Mouse (Mus musculus) thymus, adult 2 months (tissue): ENCODE results near the gene Sugt1. TPM values are rescaled to one million over a fixed set of nuclear protein-coding genes. Genes with fewer than 3 reads are reported as not detected.
A peak's percentile ranks its signal among the peaks of the same experiment; 100 is the strongest.

Experiments
- DNase-seq: peaks from one replicate; pipeline ENCODE4 v3.0.0; 2021
- H3K27ac ChIP-seq: fragments of 200-500 bp; 2 replicates; pipeline ENCODE4 v1.5.1; 2012; ENCODE audit warnings: low read length, control low read depth; ENCODE audit not compliant: control insufficient read depth, insufficient read depth
- H3K27me3 ChIP-seq: fragments of 200-500 bp; 2 replicates; pipeline ENCODE4 v1.6.1; 2012; ENCODE audit warnings: mild to moderate bottlenecking, low read length, moderate library complexity, mixed read lengths; ENCODE audit not compliant: control insufficient read depth, insufficient read depth
- H3K36me3 ChIP-seq: fragments of 200-500 bp; 2 replicates; pipeline ENCODE4 v1.6.1; 2012; ENCODE audit warnings: mild to moderate bottlenecking, low read length, moderate library complexity; ENCODE audit not compliant: control insufficient read depth, insufficient read depth
- H3K4me1 ChIP-seq: fragments of 200-500 bp; replicated peaks from 2 replicates; pipeline ENCODE4 v1.6.1; 2012; ENCODE audit warnings: low read length; ENCODE audit not compliant: control insufficient read depth, insufficient read depth
- H3K4me3 ChIP-seq: fragments of 200-500 bp; 2 replicates; pipeline ENCODE4 v1.5.1; 2012; ENCODE audit warnings: mild to moderate bottlenecking, low read length, control low read depth, moderate library complexity; ENCODE audit not compliant: control insufficient read depth, insufficient read depth
- CTCF ChIP-seq: fragments of 200-500 bp; IDR thresholded peaks from 2 replicates; pipeline ENCODE4 v1.5.1; 2012; ENCODE audit warnings: mild to moderate bottlenecking, control low read depth, low read length, moderate library complexity, borderline replicate concordance; ENCODE audit not compliant: control insufficient read depth, poor library complexity, insufficient read depth; ENCODE audit errors: extremely low read depth
- POLR2A ChIP-seq: fragments of 200-500 bp; IDR thresholded peaks from 2 replicates; pipeline ENCODE4 v1.6.1; 2012; ENCODE audit warnings: mild to moderate bottlenecking, low read length, control low read depth, moderate library complexity; ENCODE audit not compliant: control insufficient read depth, poor library complexity, insufficient read depth; ENCODE audit errors: extremely low read depth
- WGBS: fragments of 180-500 bp; shearing (Covaris S2); methylation state at CpG from one replicate; pipeline ENCODE4 v1.1.7; 2018; 5-methylcytosine and 5-hydroxymethylcytosine counted together
- polyA plus RNA-seq: library from polyadenylated mRNA; depleted of rRNA; stranded (reverse); fragments of >200 nt; gene quantifications from 2 replicates; pipeline ENCODE4 v1.2.3, GENCODE M21; 2012

The Sugt1 gene
- polyA plus RNA-seq, 1 experiment: 10.2 TPM

DNA sequence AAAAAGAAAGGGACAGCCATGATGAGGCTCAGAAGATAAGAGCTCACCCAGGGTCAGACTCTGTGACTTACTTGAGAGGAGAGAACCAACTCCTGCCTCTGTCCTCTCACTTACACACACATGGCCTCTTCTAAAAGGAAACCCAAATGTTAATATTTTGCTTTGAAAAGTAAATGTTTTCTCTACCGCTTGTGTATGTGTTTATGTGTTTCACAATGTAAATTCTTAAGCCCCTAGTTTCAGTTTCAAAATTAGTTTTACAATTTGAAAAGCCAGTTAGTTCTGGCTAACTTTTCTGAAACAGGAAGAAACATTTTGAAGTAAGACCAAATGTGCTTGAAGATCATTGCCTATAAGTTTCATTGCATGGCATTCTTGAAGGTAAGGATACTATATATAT lies 29.7 kb upstream of the Sugt1 start:
- WGBS: 90% methylated on average over 1 of the region's 1 CpGs
- Histone ChIP-seq H3K4me1 (peaks cover 6% of the 10 kb centered on the region; the same call in 1 of the 2 replicates), H3K27ac (no peak overlapping the region), H3K27me3 (no peaks in the 10 kb centered on the region), H3K4me3 (no peak overlapping the region), H3K36me3 (peaks cover 35% of the 10 kb centered on the region)
- no peak for TF ChIP-seq POLR2A
- TF ChIP-seq CTCF: no peak
- no peak for DNase-seq

DNA sequence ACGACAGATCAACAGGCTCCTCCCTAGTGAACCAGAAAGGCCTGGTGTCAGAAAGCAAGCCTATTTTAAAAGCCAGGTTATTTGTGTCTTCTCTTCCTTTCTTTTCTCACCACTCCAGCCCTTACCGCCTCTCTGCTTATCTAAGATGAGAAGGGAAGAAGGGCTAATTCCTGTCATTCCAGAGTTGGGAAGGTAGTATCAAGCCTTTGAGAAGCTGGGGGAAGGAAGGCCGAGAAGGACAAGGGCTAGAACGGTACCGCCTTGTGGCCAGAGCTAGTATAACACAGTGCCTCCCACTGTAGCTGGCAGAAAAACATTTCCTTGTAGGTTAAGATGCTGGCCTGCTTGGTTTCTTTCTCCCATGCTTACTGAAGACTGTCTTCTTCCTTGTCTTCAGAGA lies 24.7 kb upstream of the Sugt1 start:
- no peak overlapping the region for H3K27ac ChIP-seq

DNA sequence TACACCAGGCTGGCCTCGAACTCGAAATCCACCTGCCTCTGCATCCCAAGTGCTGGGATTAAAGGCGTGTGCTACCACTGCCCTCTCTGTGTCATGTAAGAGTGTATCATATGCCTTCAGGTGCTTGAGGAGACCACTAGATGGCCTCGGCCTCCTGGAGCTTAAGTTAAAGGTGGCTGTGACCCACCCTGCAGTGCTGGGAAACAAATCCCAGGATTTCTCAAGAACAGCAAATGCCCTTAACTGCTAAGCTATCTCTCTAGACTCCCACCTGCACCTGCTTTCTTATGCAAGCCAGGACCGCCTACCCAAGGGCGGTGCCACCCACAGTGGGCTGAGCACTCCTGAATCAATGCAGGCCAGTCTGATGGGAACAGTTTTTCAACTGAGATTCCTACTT lies 22.7 kb upstream of the Sugt1 start:
- Histone ChIP-seq H3K4me3 (no peak overlapping the region), H3K27ac (no peak overlapping the region), H3K27me3 (no peaks in the 10 kb centered on the region), H3K36me3 (peaks cover 91% of the 10 kb centered on the region), H3K4me1 (no peaks in the 10 kb centered on the region)
- no peak for DNase-seq
- TF ChIP-seq CTCF (no peak), POLR2A (no peak)
- 91% methylated on average over 6 of the region's 6 CpGs for WGBS

More for the DNA sequence above, 24.7 kb upstream of the Sugt1 start:
- no peak overlapping the region for H3K4me3 ChIP-seq
- H3K27me3 ChIP-seq: no peaks in the 10 kb centered on the region
- DNase-seq: peak; percentile 55
- H3K4me1 ChIP-seq: peaks cover 2% of the 10 kb centered on the region; the same call in 1 of the 2 replicates
- WGBS: 52% methylated on average over 5 of the region's 5 CpGs
- TF ChIP-seq POLR2A: no peak
- no peak for TF ChIP-seq CTCF
- H3K36me3 ChIP-seq: peaks cover 71% of the 10 kb centered on the region

DNA sequence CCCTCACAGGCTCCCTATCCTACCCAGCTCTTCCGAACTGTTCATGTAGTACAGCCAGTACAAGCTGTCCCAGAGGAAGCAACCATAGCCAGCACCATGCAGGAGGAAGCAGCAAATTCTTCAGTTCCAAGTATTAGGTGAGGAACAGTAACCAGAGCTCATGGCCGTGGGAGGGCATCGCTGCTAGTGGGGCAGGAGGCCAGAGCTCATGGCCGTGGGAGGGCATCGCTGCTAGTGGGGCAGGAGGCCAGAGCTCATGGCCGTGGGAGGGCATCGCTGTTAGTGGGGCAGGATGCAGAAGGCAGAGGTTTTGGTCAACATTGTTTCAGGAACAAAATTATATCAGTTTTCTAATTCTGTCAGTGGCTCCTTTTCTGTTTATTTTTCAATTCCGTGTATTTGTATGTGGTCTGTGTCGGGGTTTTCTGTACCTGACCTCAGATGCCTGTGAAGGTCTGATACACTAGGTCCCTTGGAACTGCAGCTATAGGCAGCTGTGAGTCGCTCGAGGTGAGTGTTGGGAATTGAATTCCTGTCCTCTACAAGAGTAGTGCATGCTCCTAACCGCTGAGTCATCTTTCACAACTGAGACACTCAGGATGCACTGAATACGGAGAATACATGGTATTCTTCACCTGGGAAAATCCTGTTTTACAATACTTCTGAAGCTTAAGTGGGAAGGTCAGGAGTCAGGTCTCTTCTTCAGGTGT lies 13.9 kb upstream of the Sugt1 start:
- peaks cover 88% of the 10 kb centered on the region for H3K36me3 ChIP-seq
- H3K27me3 ChIP-seq: no peaks in the 10 kb centered on the region
- 94% methylated on average over 13 of the region's 13 CpGs for WGBS
- no peak overlapping the region for H3K27ac ChIP-seq
- TF ChIP-seq POLR2A: no peak
- TF ChIP-seq CTCF: no peak
- DNase-seq: no peak
- no peaks in the 10 kb centered on the region for H3K4me1 ChIP-seq
- H3K4me3 ChIP-seq: no peak overlapping the region

DNA sequence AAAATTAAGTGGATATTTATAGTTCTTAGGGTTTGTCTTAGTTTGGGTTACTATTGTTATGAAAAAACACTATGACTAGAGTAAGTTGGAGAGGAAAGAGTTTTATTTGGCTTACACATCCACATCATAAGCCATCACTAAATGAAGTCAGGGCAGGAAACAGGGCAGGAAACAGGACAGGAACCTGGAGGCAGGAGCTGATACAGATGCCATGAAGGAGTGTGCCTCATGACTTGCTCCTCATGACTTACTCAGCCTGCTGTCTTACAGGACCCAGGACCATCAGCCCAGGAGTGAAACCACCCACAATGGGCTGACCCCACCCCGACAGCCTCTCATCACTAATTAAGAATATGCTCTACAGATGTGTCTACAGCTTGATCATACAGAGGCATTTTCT lies 13.1 kb upstream of the Sugt1 start:
- H3K27me3 ChIP-seq: no peaks in the 10 kb centered on the region
- 100% methylated on average over 1 of the region's 1 CpGs for WGBS
- DNase-seq: no peak
- H3K36me3 ChIP-seq: peaks cover 88% of the 10 kb centered on the region
- H3K4me3 ChIP-seq: no peak overlapping the region
- TF ChIP-seq POLR2A: no peak
- TF ChIP-seq CTCF: no peak
- no peaks in the 10 kb centered on the region for H3K4me1 ChIP-seq
- no peak overlapping the region for H3K27ac ChIP-seq

DNA sequence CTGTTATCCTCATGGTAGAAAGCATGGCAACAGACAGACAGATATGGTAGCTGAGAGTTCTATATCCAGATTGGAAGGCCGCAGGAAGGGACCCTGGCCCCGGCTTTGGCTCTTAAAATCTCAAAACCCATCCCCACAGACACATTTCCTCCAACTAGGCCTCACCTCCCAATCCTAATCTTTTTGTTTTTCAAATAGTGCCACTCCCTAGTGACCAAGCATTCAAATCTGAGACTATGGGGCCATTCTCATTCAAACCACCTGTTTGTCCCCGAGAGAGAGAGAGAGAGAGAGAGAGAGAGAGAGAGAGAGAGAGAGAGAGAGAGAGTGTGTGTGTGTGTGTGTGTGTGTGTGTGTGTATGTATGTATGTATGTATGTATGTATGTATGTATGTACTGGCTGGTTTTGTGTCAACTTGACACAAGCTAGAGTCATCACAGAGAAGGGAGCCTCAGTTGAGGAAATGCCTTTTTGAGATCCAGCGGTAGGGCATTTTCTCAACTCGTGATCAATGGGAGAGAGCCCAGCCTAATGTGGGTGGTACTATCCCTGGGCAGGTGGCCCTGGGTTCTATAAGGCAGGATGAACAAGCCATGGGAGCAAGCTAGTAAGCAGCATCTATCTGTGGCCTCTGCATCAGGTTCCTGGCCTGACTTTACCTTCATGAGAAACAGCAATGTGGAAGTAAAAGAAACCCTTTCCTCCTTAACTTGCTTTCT lies 3.8 kb upstream of the Sugt1 start:
- Histone ChIP-seq H3K27me3 (no peaks in the 10 kb centered on the region), H3K4me3 (no peak overlapping the region), H3K4me1 (peaks cover 3% of the 10 kb centered on the region), H3K36me3 (peaks cover 47% of the 10 kb centered on the region), H3K27ac (no peak overlapping the region)
- WGBS: 93% methylated on average over 5 of the region's 5 CpGs
- DNase-seq: no peak
- TF ChIP-seq POLR2A (no peak), CTCF (no peak)
